Mouse (Mus musculus) G1E (cell line): ENCODE data around the gene Zfp870. TPM values are rescaled to one million over a fixed set of nuclear protein-coding genes. Genes with fewer than 3 reads are reported as not detected.
A peak's percentile ranks its signal among the peaks of the same experiment; 100 is the strongest.

Experiments
- ATAC-seq: 2 replicates; pipeline ENCODE4 v1.8.0; 2016; ENCODE audit warnings: mild to moderate bottlenecking; ENCODE audit not compliant: insufficient number of reproducible peaks, poor library complexity, low FRiP score, severe bottlenecking; ENCODE audit errors: extremely low read depth
- DNase-seq: peaks from one replicate; pipeline ENCODE4 v3.0.0; 2012; ENCODE audit warnings: low spot score
- H3K27me3 ChIP-seq: 2 replicates; pipeline ENCODE4 v1.6.1; 2012; ENCODE audit warnings: mild to moderate bottlenecking, low read length, inconsistent platforms; ENCODE audit not compliant: insufficient read depth
- H3K36me3 ChIP-seq: replicated peaks from 2 replicates; pipeline ENCODE3; 2012; ENCODE audit warnings: mild to moderate bottlenecking, inconsistent platforms
- H3K4me1 ChIP-seq: 2 replicates; pipeline ENCODE4 v1.6.1; 2012; ENCODE audit warnings: low read depth, low read length, inconsistent platforms, mixed read lengths; ENCODE audit not compliant: insufficient read depth
- H3K4me3 ChIP-seq: 2 replicates; pipeline ENCODE4 v1.5.1; 2012; ENCODE audit warnings: low read depth, mild to moderate bottlenecking, inconsistent platforms, low read length, moderate library complexity, mixed read lengths
- H3K9me3 ChIP-seq: replicated peaks from 2 replicates; pipeline ENCODE4 v1.6.1; 2012; ENCODE audit warnings: inconsistent platforms
- CTCF ChIP-seq: IDR thresholded peaks from 2 replicates; pipeline ENCODE4 v1.5.1; 2012; ENCODE audit warnings: low read depth, low read length, inconsistent platforms, mixed read lengths
- GATA1 ChIP-seq: IDR thresholded peaks from 2 replicates; pipeline ENCODE4 v1.6.1; 2012; ENCODE audit warnings: borderline replicate concordance, low read length, inconsistent platforms, mixed read lengths
- GATA2 ChIP-seq: IDR thresholded peaks from 2 replicates; pipeline ENCODE4 v1.6.1; 2012; ENCODE audit warnings: low read depth, low read length, inconsistent platforms, borderline replicate concordance
- POLR2AphosphoS5 ChIP-seq: IDR thresholded peaks from 2 replicates; pipeline ENCODE4 v1.6.1; 2012; ENCODE audit warnings: low read depth, low read length, inconsistent platforms; ENCODE audit not compliant: insufficient replicate concordance
- TAL1 ChIP-seq: conservative IDR thresholded peaks from 2 replicates; pipeline ENCODE4 v1.6.1; 2012; ENCODE audit warnings: low read depth, low read length, inconsistent platforms, mixed read lengths
- polyA plus RNA-seq: library from polyadenylated mRNA; stranded (reverse); fragments of >175 nt; gene quantifications from 2 replicates; pipeline ENCODE4 v1.2.3, GENCODE M21; 2012
- total RNA-seq, 2 experiments: library from RNA; stranded (forward) in 1 of 2; stranded (reverse) in 1 of 2; fragments of 200-1000 nt in 1 of 2; fragments of >200 nt in 1 of 2; fragmentation: Nextera tagmentation in 1 of 2; gene quantifications; 2 replicates each; pipeline ENCODE4 v1.2.3; 2014 to 2017

Zfp870 gene
- total and polyA plus RNA-seq, 3 experiments, result 0.39 to 3.1 (median 2.3) TPM

GRCm38 (mm10) chr17:32895421-32895820 is 4.0 kb upstream of the Zfp870 start:
- DNase-seq, result no peak

GRCm38 (mm10) chr17:32893901-32894300 is 2.5 kb upstream of the Zfp870 start:
- H3K4me3 ChIP-seq, result no peak overlapping the region
- no peaks in the 10 kb centered on the region for H3K9me3 ChIP-seq
- DNase-seq, result no peak
- TF ChIP-seq TAL1 (no peak), POLR2AphosphoS5 (no peak), GATA1 (no peak), CTCF (no peak), GATA2 (no peak)
- peaks cover 3% of the 10 kb centered on the region for H3K36me3 ChIP-seq
- ATAC-seq, result no peak
- H3K27me3 ChIP-seq, result peaks cover 9% of the 10 kb centered on the region; the same call in 1 of the 2 replicates
- peaks cover 10% of the 10 kb centered on the region for H3K4me1 ChIP-seq

More at GRCm38 (mm10) chr17:32895421-32895820, 4.0 kb upstream of the Zfp870 start:
- no peaks in the 10 kb centered on the region for H3K36me3 ChIP-seq
- peaks cover 9% of the 10 kb centered on the region; the same call in 1 of the 2 replicates for H3K27me3 ChIP-seq
- peaks cover 7% of the 10 kb centered on the region for H3K4me1 ChIP-seq
- ATAC-seq, result no peak
- H3K4me3 ChIP-seq, result no peak overlapping the region
- no peak for TF ChIP-seq CTCF
- TF ChIP-seq TAL1, result no peak
- no peak for TF ChIP-seq GATA2
- no peak for TF ChIP-seq POLR2AphosphoS5
- no peak for TF ChIP-seq GATA1
- no peaks in the 10 kb centered on the region for H3K9me3 ChIP-seq

DNA sequence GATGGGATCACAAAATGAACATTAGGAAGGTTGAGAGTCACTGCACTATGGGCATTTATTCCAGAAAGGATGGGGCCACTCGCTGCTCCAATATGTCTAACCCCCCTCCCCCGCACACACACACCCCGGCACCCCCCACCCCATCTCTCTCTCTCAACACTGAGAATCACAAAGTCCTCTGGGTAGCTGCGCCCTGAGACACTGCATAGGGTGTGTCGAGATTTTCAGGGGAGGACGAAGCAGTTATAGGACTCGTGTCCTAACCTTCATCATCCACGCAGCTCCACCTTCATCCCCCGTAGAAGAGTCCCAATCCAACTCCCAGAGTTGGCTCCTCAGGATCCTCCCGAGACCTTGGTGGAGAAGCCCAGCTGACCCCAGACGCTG is 597 bp downstream of the Zfp870 start:
- TF ChIP-seq TAL1, result no peak
- TF ChIP-seq CTCF, result no peak
- no peak for TF ChIP-seq GATA2
- no peak for TF ChIP-seq POLR2AphosphoS5
- TF ChIP-seq GATA1, result no peak
- Histone ChIP-seq H3K4me3 (peak overlapping the region; percentile 87), H3K9me3 (no peaks in the 10 kb centered on the region), H3K4me1 (peaks cover 10% of the 10 kb centered on the region), H3K36me3 (peaks cover 10% of the 10 kb centered on the region), H3K27me3 (peaks cover 3% of the 10 kb centered on the region; the same call in 1 of the 2 replicates)
- ATAC-seq (no peak), DNase-seq (no peak)

- peaks cover 10% of the 10 kb centered on the region for H3K4me1 ChIP-seq
- TF ChIP-seq CTCF (no peak), GATA2 (no peak), POLR2AphosphoS5 (no peak), GATA1 (no peak), TAL1 (no peak)
- H3K9me3 ChIP-seq, result no peaks in the 10 kb centered on the region
- H3K4me3 ChIP-seq, result no peak overlapping the region
- DNase-seq (no peak), ATAC-seq (no peak)
- peaks cover 3% of the 10 kb centered on the region; the same call in 1 of the 2 replicates for H3K27me3 ChIP-seq
- H3K36me3 ChIP-seq, result peaks cover 13% of the 10 kb centered on the region
These were observed 1.8 kb downstream of the Zfp870 start for GRCm38 (mm10) chr17:32889611-32890010.

DNA sequence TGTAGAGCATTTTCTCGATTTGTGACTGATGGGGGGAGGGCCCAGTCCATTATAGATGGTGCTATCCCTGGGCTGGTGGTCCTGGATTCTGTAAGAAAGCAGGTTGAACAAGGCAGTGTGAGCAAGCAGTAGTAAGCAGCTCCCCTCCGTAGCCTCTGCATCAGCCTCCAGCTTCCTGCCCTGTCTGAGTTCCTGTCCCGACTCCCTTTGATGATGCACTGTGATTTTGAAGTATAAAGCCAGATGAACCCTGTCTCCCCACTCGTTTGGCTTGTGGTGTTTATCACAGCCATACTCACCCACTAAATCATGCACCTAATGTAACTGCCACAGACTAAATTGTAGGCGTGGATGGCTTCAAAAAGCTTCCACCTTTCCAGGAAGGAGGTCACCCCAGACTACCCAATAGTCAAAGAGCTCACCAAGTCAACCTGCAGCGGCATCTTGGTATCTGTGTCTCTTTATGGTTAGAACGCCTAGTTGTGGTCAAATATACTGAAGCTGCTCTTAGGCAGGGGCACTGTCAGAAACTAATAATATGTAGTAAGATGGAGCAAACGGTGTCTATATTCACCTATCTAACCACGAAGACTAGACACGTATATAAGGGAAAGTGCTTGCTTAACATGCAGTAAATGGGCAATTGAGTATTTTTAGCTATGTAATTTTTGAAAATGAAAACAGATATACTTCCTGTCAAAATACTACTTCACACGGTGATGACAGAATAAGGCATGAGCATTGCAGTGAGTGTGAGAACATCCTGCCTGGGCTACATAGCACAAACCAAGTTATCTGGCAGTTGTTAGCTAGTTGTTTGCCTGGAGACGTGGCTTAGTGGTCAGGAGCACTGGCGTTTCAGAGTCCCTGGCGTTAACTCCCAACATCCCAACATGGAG is 10.9 kb downstream of the Zfp870 start:
- no peak overlapping the region for H3K4me3 ChIP-seq
- no peaks in the 10 kb centered on the region for H3K4me1 ChIP-seq
- H3K27me3 ChIP-seq, result peaks cover 3% of the 10 kb centered on the region; the same call in 1 of the 2 replicates
- TF ChIP-seq CTCF, result no peak
- no peak for TF ChIP-seq GATA2
- no peak for TF ChIP-seq TAL1
- no peak for TF ChIP-seq POLR2AphosphoS5
- TF ChIP-seq GATA1, result no peak
- no peaks in the 10 kb centered on the region for H3K9me3 ChIP-seq
- no peak for DNase-seq
- no peak for ATAC-seq
- peaks cover 35% of the 10 kb centered on the region for H3K36me3 ChIP-seq

DNA sequence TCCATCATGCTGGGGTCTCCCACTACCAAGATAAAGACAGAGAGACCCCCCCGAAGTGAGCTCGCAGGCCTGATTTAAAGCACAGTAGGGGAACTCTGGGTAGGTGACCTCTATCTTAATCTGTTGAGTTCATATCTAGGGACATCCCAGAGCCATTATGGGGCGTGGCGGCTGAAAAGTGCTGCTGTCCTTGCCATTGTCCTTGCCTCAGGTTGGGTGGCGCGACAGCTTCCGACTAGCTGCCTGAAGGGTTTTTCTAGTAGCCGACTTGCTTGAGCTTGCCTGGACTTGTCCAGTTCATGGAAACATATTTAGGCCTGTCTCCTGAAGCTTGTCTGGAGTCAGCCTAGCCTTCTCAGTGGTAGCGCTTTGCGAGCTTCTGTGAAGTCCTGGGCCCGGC is 12.7 kb downstream of the Zfp870 start:
- Histone ChIP-seq H3K4me1 (no peaks in the 10 kb centered on the region), H3K9me3 (no peaks in the 10 kb centered on the region), H3K27me3 (peaks cover 7% of the 10 kb centered on the region; the same call in 1 of the 2 replicates), H3K36me3 (peaks cover 27% of the 10 kb centered on the region), H3K4me3 (no peak overlapping the region)
- ATAC-seq (no peak), DNase-seq (no peak)
- TF ChIP-seq POLR2AphosphoS5, result no peak
- TF ChIP-seq TAL1, result no peak
- no peak for TF ChIP-seq GATA1
- TF ChIP-seq CTCF, result no peak
- no peak for TF ChIP-seq GATA2
